Mouse (Mus musculus): ENCODE measurements around the gene Bcat2. TPM values are rescaled to one million over a fixed set of nuclear protein-coding genes. Genes with fewer than 3 reads are reported as not detected.
A peak's percentile ranks its signal among the peaks of the same experiment; 100 is the strongest.
"Not testable (repeated sequence)": the region's sequence is repeated elsewhere in the genome, so short reads cannot be mapped to it uniquely, and the experiment has no call there.

The Bcat2 gene
- total RNA-seq (2021): 10 to 100 TPM; 22.9 to 25.3 TPM

- DNase-seq: peak; percentile 80
Measured at GRCm38 (mm10) chr7:45570103-45570741, at the start of gene Bcat2. Gene Bcat2, plus strand, starts transcription at chr7:45570153.

DNA sequence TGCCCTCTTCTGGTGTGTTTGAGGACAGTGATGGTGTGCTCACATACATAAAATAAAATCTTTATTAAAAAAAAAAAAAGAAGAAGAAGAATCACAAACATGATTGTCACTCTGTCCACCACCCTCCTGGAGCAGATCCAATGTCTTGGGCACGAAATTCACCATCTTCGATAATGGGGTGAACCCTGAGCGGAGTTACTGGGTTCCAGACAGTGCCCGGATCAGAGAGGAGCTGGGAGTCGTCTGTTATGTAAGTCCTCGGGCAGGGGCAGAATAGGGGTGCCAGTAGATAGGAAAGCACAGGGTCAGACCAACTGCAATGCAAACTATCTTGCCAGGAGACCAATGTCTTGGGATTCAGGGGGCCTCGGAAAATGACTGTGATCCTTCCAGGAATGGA is 49.3 kb upstream of the Bcat2 start:
- intact Hi-C loops (cut with DNase I): no loop called here
- no peak for DNase-seq

More at GRCm38 (mm10) chr7:45570103-45570741, at the start of gene Bcat2:
- intact Hi-C loops (cut with DNase I): no loop called here

GRCm38 (mm10) chr7:45521728-45522184 is 48.2 kb upstream of the Bcat2 start:
- peak; percentile 90 for DNase-seq
- intact Hi-C loops (cut with DNase I): no loop called here

GRCm38 (mm10) chr7:45522194-45522752 is 47.7 kb upstream of the Bcat2 start:
- intact Hi-C loops (cut with DNase I): no loop called here
- DNase-seq: no peak

GRCm38 (mm10) chr7:45522957-45523676 is 46.8 kb upstream of the Bcat2 start:
- DNase-seq: no peak
- intact Hi-C loops (cut with DNase I): no loop called here

- no peak for DNase-seq
- intact Hi-C loops (cut with DNase I): no loop called here
Measured at GRCm38 (mm10) chr7:45523678-45524170, 46.2 kb upstream of the Bcat2 start.

DNA sequence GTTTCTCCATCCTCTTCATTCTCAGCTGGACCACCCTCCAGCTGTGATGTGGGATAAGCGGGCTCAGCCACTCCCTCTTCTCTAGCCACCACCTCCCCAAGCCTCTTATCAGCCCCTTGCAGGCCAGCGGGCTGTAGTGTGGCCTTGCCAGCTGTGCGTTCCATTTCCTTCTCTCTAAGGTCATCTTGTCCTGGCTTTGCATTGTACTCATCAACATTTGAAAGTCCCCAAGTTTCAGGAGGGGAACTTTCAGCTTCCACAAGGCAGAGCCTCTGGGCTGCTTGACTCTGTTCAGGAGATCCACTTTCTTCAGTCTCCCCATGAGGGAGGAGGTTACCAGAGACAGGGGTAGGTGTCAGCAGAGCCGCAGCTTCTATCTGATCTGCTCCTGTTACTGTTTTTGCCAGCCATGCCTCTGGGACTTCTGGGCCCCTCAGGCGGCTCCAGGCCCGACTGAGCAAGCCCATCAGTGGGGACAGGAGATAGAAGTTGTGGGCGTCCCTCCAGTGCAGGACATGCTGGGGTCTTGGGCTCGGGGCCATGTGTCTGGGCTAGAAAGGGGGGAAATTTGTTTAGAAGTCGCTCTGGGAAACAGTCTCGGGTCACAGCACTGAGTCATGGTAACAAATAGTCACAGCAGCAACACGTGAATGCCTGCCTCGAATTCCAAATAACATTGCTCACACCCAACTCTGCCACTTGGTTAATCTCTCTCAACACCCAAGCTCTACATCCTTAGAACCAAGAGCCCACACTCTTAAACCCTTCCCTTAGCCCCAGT is 44.9 kb upstream of the Bcat2 start:
- intact Hi-C loops (cut with DNase I): no loop called here
- peak; percentile 40 for DNase-seq

GRCm38 (mm10) chr7:45525809-45526473 is 44.0 kb upstream of the Bcat2 start, which contains the start of the genes Ppp1r15a and Plekha4:
Gene Ppp1r15a, minus strand, starts transcription at chr7:45526268.
Gene Plekha4, plus strand, starts transcription at chr7:45526330.
- DNase-seq: peak; percentile 92
- intact Hi-C loops (cut with DNase I): no loop called here

GRCm38 (mm10) chr7:45526474-45527120 is 43.4 kb upstream of the Bcat2 start:
- intact Hi-C loops (cut with DNase I): no loop called here
- no peak for DNase-seq

DNA sequence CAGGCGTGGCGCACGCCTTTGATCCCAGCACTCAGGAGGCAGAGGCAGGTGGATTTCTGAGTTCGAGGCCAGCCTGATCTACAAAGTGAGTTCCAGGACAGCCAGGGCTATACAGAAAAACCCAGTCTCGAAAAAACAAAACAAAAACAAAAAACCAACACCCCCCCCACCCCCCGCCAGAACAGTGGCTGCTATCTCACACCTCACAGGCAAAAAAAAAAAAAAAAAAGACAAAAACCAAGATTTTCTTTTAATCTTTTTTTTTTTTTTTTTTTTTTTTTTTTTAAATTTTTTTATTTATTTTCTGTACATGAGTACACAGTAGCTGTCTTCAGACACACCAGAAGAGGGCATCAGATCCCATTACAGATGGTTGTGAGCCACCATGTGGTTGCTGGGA is 42.8 kb upstream of the Bcat2 start:
- intact Hi-C loops (cut with DNase I); DNase-seq: not testable (repeated sequence)

- intact Hi-C loops (cut with DNase I): no loop called here
- no peak for DNase-seq
Measured at GRCm38 (mm10) chr7:45529461-45529860, 40.5 kb upstream of the Bcat2 start.

DNA sequence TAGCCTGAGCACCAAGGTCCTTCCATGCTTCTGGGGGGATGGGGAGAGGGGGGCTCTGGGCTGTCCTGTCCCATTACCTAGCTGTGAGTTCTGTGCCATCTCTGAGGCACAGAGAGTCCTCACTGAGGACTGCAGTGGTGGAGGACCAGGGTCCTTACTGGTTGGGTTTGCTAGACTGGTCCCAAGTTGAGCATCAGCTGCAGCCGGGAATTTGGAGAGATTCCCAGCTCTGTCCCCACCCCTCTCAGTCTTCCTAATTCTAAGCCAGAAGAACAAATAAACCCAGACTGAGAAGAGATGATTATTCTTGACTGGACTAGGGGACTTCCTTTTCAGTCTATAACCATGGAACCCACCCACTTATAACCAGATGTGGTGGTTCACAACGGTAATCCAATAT is 39.3 kb upstream of the Bcat2 start:
- intact Hi-C loops (cut with DNase I): no loop called here

DNA sequence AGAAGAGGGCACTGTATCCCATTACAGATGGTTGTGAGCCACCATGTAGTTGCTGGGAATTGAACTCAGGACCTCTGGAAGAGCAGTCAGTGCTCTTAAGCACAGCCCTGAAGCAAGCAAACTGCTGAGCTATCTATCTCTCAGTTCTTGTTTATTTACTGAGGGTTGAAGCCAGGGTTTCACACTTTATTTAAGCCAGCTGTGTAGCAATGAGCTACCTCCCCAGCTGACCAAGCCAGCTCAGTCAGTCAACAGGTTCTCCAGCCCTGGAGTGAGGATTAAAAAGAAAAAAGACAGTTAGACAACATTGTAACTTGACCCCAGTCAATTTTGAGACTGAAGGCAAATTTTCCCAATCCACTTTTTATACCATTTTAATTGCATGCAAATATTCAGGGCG is 34.3 kb upstream of the Bcat2 start:
- intact Hi-C loops (cut with DNase I): no loop called here
- DNase-seq: no peak

More for the DNA sequence above, 39.3 kb upstream of the Bcat2 start:
- DNase-seq: no peak

DNA sequence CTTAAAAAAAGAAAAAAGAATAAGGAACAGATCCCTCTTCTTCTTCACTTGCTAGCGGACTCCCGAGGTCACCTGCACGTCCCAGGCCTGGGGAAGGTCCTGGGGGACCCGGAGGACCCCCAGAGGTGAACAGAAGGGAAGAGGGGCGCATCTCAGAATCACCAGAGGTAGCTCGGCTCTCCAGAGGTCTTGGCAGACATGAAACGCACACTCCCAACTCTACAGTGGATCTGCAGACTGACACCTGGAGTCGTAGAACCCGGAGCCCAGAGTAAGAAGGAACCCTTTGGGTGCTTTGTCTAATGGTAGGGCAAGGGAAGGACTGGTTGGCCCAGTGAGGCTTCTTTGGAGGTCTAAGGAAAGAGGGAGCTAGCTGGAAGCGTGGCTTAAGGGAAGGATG is 32.4 kb upstream of the Bcat2 start:
- DNase-seq: no peak
- intact Hi-C loops (cut with DNase I): no loop called here

GRCm38 (mm10) chr7:45538163-45539041 is 31.6 kb upstream of the Bcat2 start:
- intact Hi-C loops (cut with DNase I): no loop called here
- DNase-seq: peak; percentile 64

- intact Hi-C loops (cut with DNase I): no loop called here
- DNase-seq: no peak
Measured at GRCm38 (mm10) chr7:45539095-45539494, 30.9 kb upstream of the Bcat2 start.

GRCm38 (mm10) chr7:45540213-45540612 is 29.7 kb upstream of the Bcat2 start:
- DNase-seq: no peak
- intact Hi-C loops (cut with DNase I): no loop called here

DNA sequence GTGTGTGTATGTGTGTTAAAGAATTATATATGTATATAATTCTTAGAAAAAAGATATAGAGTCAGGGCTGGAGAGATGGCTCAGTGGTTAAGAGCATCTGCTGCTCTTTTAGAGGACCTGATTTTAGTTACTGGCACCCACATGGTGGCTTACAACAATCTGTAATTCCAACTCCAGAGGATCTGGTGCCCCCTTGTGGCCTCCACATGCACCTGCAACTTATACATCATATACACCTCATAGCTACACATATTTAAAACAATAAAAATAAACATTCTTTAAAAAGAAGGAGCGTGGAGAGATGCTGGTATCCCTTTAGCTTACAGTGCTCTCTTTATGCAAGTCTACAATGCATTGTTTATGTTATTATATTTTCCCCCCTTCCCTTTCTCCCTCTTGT is 25.4 kb upstream of the Bcat2 start:
- intact Hi-C loops (cut with DNase I): no loop called here
- no peak for DNase-seq
